Mouse (Mus musculus) heart, adult 2 months (tissue): Measurements from ENCODE around the gene Znrd1as.

Experiments
- CTCF ChIP-seq: fragments of 200-600 bp; IDR thresholded peaks from 2 replicates; pipeline ENCODE4 v1.8.1; 2022; ENCODE audit warnings: antibody characterized with exemption, mild to moderate bottlenecking, moderate library complexity
- EP300 ChIP-seq: fragments of 200-500 bp; IDR thresholded peaks from 2 replicates; pipeline ENCODE4 v1.6.1; 2011; ENCODE audit warnings: low read depth, low read length, control low read depth; ENCODE audit not compliant: insufficient read depth
- POLR2A ChIP-seq: fragments of 200-500 bp; IDR thresholded peaks from 2 replicates; pipeline ENCODE4 v1.6.1; 2011; ENCODE audit warnings: mild to moderate bottlenecking, low read depth, low read length, control low read depth; ENCODE audit not compliant: insufficient read depth

- TF ChIP-seq CTCF (no peak), EP300 (no peak), POLR2A (no peak)
Observed at GRCm38 (mm10) chr17:36998477-36998876, 40.1 kb downstream of the Znrd1as start.
